Mouse (Mus musculus): ENCODE measurements at regions not wholly inside any gene's neighbourhood (a gene's known extent, or its start where the extent isn't known, plus 50 kb on each side); places are given as distances from the start of the nearest gene placed in this dataset. TPM values are rescaled to one million over a fixed set of nuclear protein-coding genes. Genes with fewer than 3 reads are reported as not detected.

DNA sequence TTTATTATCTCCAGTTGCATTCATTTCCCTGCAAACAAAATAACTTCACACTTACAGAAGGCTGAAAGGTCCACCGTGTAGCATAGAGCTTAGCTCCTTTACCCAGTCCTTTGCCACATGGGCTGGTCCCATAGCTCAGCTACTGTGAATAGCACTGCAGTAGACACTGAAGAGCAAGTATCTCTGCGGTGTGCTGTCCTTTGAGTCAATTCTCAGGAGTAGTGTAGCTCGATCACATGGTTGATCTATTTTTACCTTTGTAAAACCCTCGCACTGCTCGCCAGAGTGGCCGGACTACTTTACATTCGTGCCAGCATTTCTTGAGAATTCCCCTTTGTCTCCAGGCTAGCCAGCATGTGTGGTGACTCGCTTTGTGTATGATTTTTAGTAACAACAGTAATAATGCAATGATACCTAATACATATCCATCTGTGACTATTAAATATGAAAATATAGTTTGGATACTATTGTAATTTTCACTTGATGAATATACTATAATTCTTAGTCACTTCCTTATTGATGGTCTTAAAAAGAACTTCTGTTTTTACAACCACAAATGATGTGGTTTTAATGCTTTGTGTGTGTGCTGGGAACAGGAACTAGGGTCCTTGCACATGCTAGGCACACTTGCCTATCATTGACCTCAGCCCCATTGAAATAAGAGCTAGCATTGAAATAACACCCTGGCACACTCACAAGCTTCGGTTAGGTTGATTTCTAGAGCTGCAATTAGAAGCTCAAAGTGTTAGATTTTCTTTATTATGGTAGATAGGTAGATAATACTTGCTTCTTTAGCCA lies 257.7 kb upstream of the Atp11b start:
- Histone ChIP-seq H3K9ac (no peak overlapping the region), H3K4me2 (replicated peaks) (no peak overlapping the region), H3K27me3 (replicated peaks) (no peaks in the 10 kb centered on the region), H3K36me3 (no peaks in the 10 kb centered on the region), H3K27ac (no peak overlapping the region), H3K4me1 (no peaks in the 10 kb centered on the region), H3K9me3 (no peaks in the 10 kb centered on the region), H3K4me3 (no peak overlapping the region)
- ATAC-seq (ENCODE audit: low FRiP score, low read depth), result no peak
- 85% methylated on average over 9 of the region's 9 CpGs for WGBS

DNA sequence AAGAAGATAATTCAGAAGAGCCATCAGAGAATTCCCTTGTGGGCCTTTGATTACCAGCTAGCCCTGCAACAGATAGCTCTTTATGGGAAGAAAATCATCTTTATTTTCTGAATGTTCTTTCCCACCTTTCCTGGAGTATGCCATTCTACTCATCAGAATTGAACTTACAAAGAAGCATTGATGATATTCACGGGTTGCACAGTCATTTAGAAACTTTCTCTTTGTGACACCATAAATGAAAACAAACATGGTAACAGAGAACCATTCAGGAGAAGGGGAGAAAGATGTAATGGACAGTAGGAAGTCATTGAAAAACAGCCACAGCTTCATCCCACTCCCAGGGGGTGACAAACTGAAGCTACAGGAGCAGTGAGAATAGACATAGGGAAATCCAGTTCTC lies 243.6 kb upstream of the Atp11b start:
- no peak overlapping the region for H3K4me2 ChIP-seq (replicated peaks)
- no peaks in the 10 kb centered on the region for H3K27me3 ChIP-seq (replicated peaks)
- no peak for ATAC-seq (ENCODE audit: low FRiP score, low read depth)
- H3K9me3 ChIP-seq, result no peaks in the 10 kb centered on the region
- H3K36me3 ChIP-seq, result no peaks in the 10 kb centered on the region
- WGBS, result 69% methylated on average over 1 of the region's 1 CpGs
- no peak overlapping the region for H3K27ac ChIP-seq
- H3K9ac ChIP-seq, result no peak overlapping the region
- no peak overlapping the region for H3K4me3 ChIP-seq
- H3K4me1 ChIP-seq, result no peaks in the 10 kb centered on the region

DNA sequence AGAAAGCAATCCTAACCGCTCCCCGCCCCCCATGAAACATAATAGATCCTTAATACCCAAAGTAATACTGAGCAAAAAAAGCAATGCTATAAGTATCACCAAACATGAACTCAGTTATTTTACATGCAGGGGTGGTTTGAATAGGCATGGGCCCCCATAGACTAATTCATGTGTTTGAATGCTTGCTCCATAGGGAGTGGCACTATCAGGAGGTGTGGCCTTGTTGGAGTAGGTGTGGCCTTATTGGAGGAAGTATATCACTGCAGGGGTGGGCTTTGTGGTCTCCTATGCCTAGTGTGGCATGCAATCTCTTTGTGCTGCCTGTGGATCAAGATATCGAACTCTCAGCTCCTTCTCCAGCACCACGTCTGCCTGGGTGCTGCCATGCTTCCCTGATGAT lies 237.4 kb upstream of the Atp11b start:
- Histone ChIP-seq H3K9me3 (no peaks in the 10 kb centered on the region), H3K4me3 (no peak overlapping the region), H3K27me3 (replicated peaks) (no peaks in the 10 kb centered on the region), H3K4me2 (replicated peaks) (no peak overlapping the region), H3K27ac (no peak overlapping the region), H3K4me1 (no peaks in the 10 kb centered on the region), H3K36me3 (no peaks in the 10 kb centered on the region), H3K9ac (no peak overlapping the region)
- ATAC-seq (ENCODE audit: low FRiP score, low read depth), result no peak
- WGBS, result 91% methylated on average over 4 of the region's 4 CpGs

DNA sequence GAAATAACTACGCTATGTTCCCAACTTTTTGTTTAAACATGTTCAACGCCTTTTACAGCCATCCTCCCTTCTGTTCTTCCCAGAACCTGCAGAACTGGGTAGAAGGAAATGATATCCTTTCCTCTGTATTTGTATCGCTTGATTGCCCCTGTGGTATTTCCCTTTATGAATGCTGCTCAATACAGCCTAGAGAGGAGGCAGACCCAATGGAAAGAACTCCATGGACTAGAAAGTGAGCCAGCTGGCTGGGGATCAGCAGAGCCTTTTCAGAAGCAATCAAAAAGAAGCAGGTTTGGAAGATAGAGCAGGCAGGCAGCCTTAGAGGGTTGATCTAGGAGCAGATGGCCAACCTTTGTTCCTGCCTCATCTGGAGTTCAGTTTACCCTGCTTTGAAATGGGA lies 233.8 kb upstream of the Atp11b start:
- Histone ChIP-seq H3K9ac (no peak overlapping the region), H3K4me3 (no peak overlapping the region), H3K27me3 (replicated peaks) (no peaks in the 10 kb centered on the region), H3K36me3 (no peaks in the 10 kb centered on the region), H3K4me2 (replicated peaks) (no peak overlapping the region), H3K27ac (no peak overlapping the region), H3K4me1 (no peaks in the 10 kb centered on the region), H3K9me3 (no peaks in the 10 kb centered on the region)
- WGBS, result 84% methylated on average over 3 of the region's 3 CpGs
- ATAC-seq (ENCODE audit: low FRiP score, low read depth), result no peak

DNA sequence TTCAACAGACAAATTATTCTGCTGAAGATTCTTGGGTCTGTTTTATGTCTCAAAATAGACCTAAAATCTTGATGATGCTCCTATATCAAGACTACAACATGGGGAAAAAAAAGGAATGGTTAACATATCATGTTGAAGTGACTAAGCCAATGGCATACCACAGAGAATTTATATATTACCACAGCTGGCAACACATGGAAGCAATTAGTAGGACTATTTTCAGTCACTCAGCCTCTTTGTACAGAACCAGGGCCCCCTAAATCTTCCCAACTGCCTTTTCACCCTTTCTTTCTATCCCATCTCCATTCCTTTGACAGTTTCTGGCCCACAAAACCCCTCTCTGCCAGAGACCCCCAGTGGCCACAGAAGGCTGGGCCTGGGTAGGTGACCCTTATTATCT lies 206.2 kb upstream of the Atp11b start:
- ATAC-seq (ENCODE audit: low FRiP score, low read depth), result no peak

DNA sequence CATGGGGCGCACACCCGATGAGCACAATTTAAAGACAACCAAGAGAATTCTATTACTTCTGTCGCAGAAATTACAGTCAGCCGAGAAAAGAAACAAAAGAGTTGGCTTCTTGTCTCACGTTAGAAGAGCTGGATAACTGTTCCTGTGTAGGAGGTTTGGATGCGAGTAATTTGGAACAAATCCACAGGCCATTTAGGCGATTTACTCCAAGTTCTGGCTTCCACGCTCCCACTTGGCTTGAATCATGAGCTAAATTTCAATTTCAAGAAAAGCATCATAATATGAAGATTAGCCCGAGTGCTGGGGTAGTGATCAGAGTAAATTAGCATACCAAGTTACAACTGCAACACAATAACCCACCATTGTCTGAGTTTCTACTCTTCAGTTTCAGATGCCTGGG lies 202.1 kb upstream of the Atp11b start:
- Histone ChIP-seq H3K4me2 (replicated peaks) (no peak overlapping the region), H3K27me3 (replicated peaks) (no peaks in the 10 kb centered on the region), H3K9ac (no peak overlapping the region), H3K9me3 (no peaks in the 10 kb centered on the region), H3K4me3 (no peak overlapping the region), H3K36me3 (no peaks in the 10 kb centered on the region), H3K4me1 (no peaks in the 10 kb centered on the region), H3K27ac (no peak overlapping the region)
- 84% methylated on average over 9 of the region's 9 CpGs for WGBS
- ATAC-seq (ENCODE audit: low FRiP score, low read depth), result no peak

More for the DNA sequence above, 206.2 kb upstream of the Atp11b start:
- Histone ChIP-seq H3K4me3 (no peak overlapping the region), H3K4me2 (replicated peaks) (no peak overlapping the region), H3K27ac (no peak overlapping the region), H3K9ac (no peak overlapping the region), H3K27me3 (replicated peaks) (no peaks in the 10 kb centered on the region), H3K9me3 (no peaks in the 10 kb centered on the region), H3K36me3 (no peaks in the 10 kb centered on the region), H3K4me1 (no peaks in the 10 kb centered on the region)

DNA sequence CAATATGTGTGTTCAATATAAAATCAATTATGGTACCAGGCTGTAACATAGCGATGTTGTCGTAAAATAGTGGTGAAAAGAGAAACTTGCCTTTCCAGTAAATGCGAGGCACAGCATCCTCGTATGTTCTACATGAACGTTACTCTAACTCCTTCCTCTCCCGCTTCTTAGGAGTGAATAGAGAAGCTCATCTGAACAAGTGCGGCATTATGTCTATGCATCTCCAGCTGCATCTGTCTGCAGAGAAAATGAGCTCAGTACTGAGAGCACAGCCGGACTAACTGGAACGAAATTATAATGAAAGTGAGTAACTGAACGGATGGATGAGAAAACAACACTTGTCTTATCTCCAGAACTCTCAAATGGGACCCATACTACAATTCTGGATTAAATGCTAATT lies 193.5 kb upstream of the Atp11b start:
- Histone ChIP-seq H3K9ac (no peak overlapping the region), H3K4me1 (no peaks in the 10 kb centered on the region), H3K4me3 (no peak overlapping the region), H3K4me2 (replicated peaks) (no peak overlapping the region), H3K9me3 (no peaks in the 10 kb centered on the region), H3K27me3 (replicated peaks) (no peaks in the 10 kb centered on the region), H3K27ac (no peak overlapping the region), H3K36me3 (no peaks in the 10 kb centered on the region)
- no peak for ATAC-seq (ENCODE audit: low FRiP score, low read depth)
- 88% methylated on average over 10 of the region's 10 CpGs for WGBS

DNA sequence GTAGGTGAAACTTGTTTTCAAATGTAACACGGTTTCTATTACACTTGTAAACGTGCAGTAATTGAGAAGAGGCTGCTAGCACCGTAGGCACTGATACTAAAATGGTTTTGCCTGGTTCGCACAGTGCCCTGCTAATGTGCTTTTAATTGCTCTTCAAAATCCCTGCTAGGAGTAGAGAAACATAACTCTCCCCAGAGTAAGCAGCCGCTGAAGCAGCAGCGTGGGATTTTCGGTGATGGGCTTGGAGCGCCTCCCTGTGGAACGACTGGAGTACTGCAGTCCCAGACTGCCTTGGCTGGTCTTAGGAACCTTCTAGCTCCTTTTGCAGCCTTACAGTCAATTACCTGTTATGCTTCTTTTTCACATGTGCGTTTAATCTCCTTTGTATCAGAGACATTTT lies 179.5 kb upstream of the Atp11b start:
- Histone ChIP-seq H3K36me3 (no peaks in the 10 kb centered on the region), H3K4me3 (no peak overlapping the region), H3K9me3 (no peaks in the 10 kb centered on the region), H3K9ac (no peak overlapping the region), H3K4me1 (no peaks in the 10 kb centered on the region), H3K4me2 (replicated peaks) (no peak overlapping the region), H3K27me3 (replicated peaks) (no peaks in the 10 kb centered on the region), H3K27ac (no peak overlapping the region)
- peak; percentile 80 for ATAC-seq (ENCODE audit: low FRiP score, low read depth)
- WGBS, result 12% methylated on average over 10 of the region's 10 CpGs

Small RNA genes in the stretch of these regions (microRNA-seq; reads per million reads assigned to microRNA genes)
- gene Gm25442, result not detected
